ENCODE assay signal across 26 mouse cellular contexts in genomic region chr5:71828342-71828741, GRCm38 (mm10).
DNase-seq lines count a peak whose midpoint lies in the region; ATAC-seq lines count a peak whose summit lies in the region.
"Had no signal": no experiment of that assay in that cellular context is flagged by ENCODE, and none has a peak within 500 bp of the region (broad histone marks: within the 10 kb centered on the region; RNA-seq: fewer than 3 reads in every experiment).

No protein-coding gene starts in this region.

- H3K36me3 ChIP-seq in forebrain, embryonic 14.5 days (ENCODE audit: control insufficient read depth, insufficient read depth, low read length) = no peaks in the 10 kb centered on the region
- no peaks in the 10 kb centered on the region for H3K36me3 ChIP-seq in forebrain, embryonic 10.5 days (replicated peaks)
- no peaks in the 10 kb centered on the region for H3K36me3 ChIP-seq in midbrain, embryonic 16.5 days (ENCODE audit: control insufficient read depth, insufficient read depth, low read length)
- H3K36me3 ChIP-seq in midbrain, embryonic 14.5 days (ENCODE audit: control insufficient read depth, insufficient read depth, low read length) = no peaks in the 10 kb centered on the region
- H3K36me3 ChIP-seq: embryonic facial prominence, embryonic 13.5 days; heart, embryonic 12.5 days; limb, embryonic 12.5 days; liver, embryonic 15.5 days; midbrain, embryonic 15.5 days; neural tube, embryonic 12.5 days had no signal

- DNase-seq in forebrain, embryonic 14.5 days (ENCODE audit: low spot score) = peak; percentile 30
- no peak for DNase-seq in forebrain, embryonic 10.5 days (ENCODE audit: extremely low spot score, low spot score)
- peak; percentile 4 to 56 for DNase-seq in frontal cortex, adult 2 months (ENCODE audit: extremely low spot score in 1 of 2, low spot score in 1 of 2)
- DNase-seq in frontal cortex, postnatal 10 days (ENCODE audit: low spot score in 2 of 2) = no peak
- DNase-seq in midbrain, embryonic 14.5 days = no peak
- peak; percentile 18 for DNase-seq in brain, embryonic 18.5 days (ENCODE audit: low read depth, low spot score)
- DNase-seq in heart, postnatal 14 days = no peak
- DNase-seq: adrenal gland, adult 2 months; cerebellum, adult 11 months; cerebellum, adult 9-10 months; heart, adult 2 months; kidney, adult 9 months; kidney, postnatal 10 days; lung, embryonic 14.5 days; lung, postnatal 14 days had no signal

- H3K4me1 ChIP-seq in forebrain, embryonic 14.5 days (ENCODE audit: control insufficient read depth, insufficient read depth, low read length) = no peaks in the 10 kb centered on the region
- H3K4me1 ChIP-seq in forebrain, embryonic 10.5 days = no peaks in the 10 kb centered on the region
- H3K4me1 ChIP-seq in midbrain, embryonic 16.5 days (ENCODE audit: control insufficient read depth, insufficient read depth, low read length) = peaks cover 2% of the 10 kb centered on the region
- no peaks in the 10 kb centered on the region for H3K4me1 ChIP-seq in midbrain, embryonic 14.5 days (ENCODE audit: control insufficient read depth, insufficient read depth, low read length)
- H3K4me1 ChIP-seq: embryonic facial prominence, embryonic 13.5 days; heart, embryonic 12.5 days; limb, embryonic 12.5 days; liver, embryonic 15.5 days; midbrain, embryonic 15.5 days; neural tube, embryonic 12.5 days had no signal

- H3K27ac ChIP-seq in forebrain, embryonic 14.5 days (ENCODE audit: low read depth, low read length) = no peak overlapping the region
- H3K27ac ChIP-seq in forebrain, embryonic 10.5 days = no peak overlapping the region
- 0 out of 2 replicates have a peak overlapping the region, but pooled peaks have one; percentile 38 for H3K27ac ChIP-seq in midbrain, embryonic 16.5 days (ENCODE audit: low read length)
- H3K27ac ChIP-seq in midbrain, embryonic 14.5 days (replicated peaks; ENCODE audit: low read depth, low read length) = no peak overlapping the region
- H3K27ac ChIP-seq: embryonic facial prominence, embryonic 13.5 days; heart, adult 2 months; hindbrain, embryonic 14.5 days; limb, embryonic 12.5 days; liver, embryonic 15.5 days; midbrain, embryonic 15.5 days; neural tube, embryonic 12.5 days had no signal

- intact Hi-C loops in heart, postnatal 14 days (cut with DNase I) = no loop called here

- H3K4me3 ChIP-seq in forebrain, embryonic 14.5 days (ENCODE audit: low read depth, low read length) = no peak overlapping the region
- H3K4me3 ChIP-seq in forebrain, embryonic 10.5 days = no peak overlapping the region
- H3K4me3 ChIP-seq in midbrain, embryonic 16.5 days (ENCODE audit: low read depth, low read length) = no peak overlapping the region
- no peak overlapping the region for H3K4me3 ChIP-seq in midbrain, embryonic 14.5 days (replicated peaks; ENCODE audit: low read depth, low read length)
- H3K4me3 ChIP-seq: embryonic facial prominence, embryonic 13.5 days; heart, adult 2 months; heart, embryonic 12.5 days; limb, embryonic 12.5 days; liver, embryonic 15.5 days; midbrain, embryonic 15.5 days; neural tube, embryonic 12.5 days had no signal

- H3K9ac ChIP-seq in forebrain, embryonic 14.5 days (ENCODE audit: low read length) = no peak overlapping the region
- H3K9ac ChIP-seq in midbrain, embryonic 16.5 days (ENCODE audit: low read depth, low read length) = no peak overlapping the region
- H3K9ac ChIP-seq in midbrain, embryonic 14.5 days (replicated peaks; ENCODE audit: low read length) = no peak overlapping the region
- H3K9ac ChIP-seq: embryonic facial prominence, embryonic 13.5 days; heart, embryonic 12.5 days; hindbrain, embryonic 14.5 days; limb, embryonic 12.5 days; liver, embryonic 15.5 days; lung, embryonic 14.5 days; midbrain, embryonic 15.5 days; neural tube, embryonic 12.5 days had no signal

- no peak overlapping the region for H3K4me2 ChIP-seq in forebrain, embryonic 14.5 days (ENCODE audit: low read length)
- no peak overlapping the region for H3K4me2 ChIP-seq in midbrain, embryonic 16.5 days (ENCODE audit: low read length)
- H3K4me2 ChIP-seq in midbrain, embryonic 14.5 days (ENCODE audit: low read length) = no peak overlapping the region
- H3K4me2 ChIP-seq: embryonic facial prominence, embryonic 13.5 days; heart, embryonic 12.5 days; hindbrain, embryonic 14.5 days; limb, embryonic 12.5 days; liver, embryonic 15.5 days; lung, embryonic 14.5 days; midbrain, embryonic 15.5 days; neural tube, embryonic 12.5 days had no signal

- H3K9me3 ChIP-seq in forebrain, embryonic 14.5 days (replicated peaks; ENCODE audit: control insufficient read depth, low read length) = no peaks in the 10 kb centered on the region
- H3K9me3 ChIP-seq in forebrain, embryonic 10.5 days = no peaks in the 10 kb centered on the region
- no peaks in the 10 kb centered on the region for H3K9me3 ChIP-seq in midbrain, embryonic 16.5 days (replicated peaks; ENCODE audit: control insufficient read depth, low read length, poor library complexity, severe bottlenecking)
- no peaks in the 10 kb centered on the region for H3K9me3 ChIP-seq in midbrain, embryonic 14.5 days (ENCODE audit: control insufficient read depth, low read length)
- H3K9me3 ChIP-seq: embryonic facial prominence, embryonic 13.5 days; heart, embryonic 12.5 days; limb, embryonic 12.5 days; liver, embryonic 15.5 days; midbrain, embryonic 15.5 days; neural tube, embryonic 12.5 days had no signal

- H3K27me3 ChIP-seq in forebrain, embryonic 14.5 days (replicated peaks; ENCODE audit: control insufficient read depth, insufficient read depth, low read length) = no peaks in the 10 kb centered on the region
- no peaks in the 10 kb centered on the region for H3K27me3 ChIP-seq in forebrain, embryonic 10.5 days (ENCODE audit: poor library complexity, severe bottlenecking)
- no peaks in the 10 kb centered on the region for H3K27me3 ChIP-seq in midbrain, embryonic 16.5 days (ENCODE audit: control insufficient read depth, insufficient read depth, low read depth, low read length)
- no peaks in the 10 kb centered on the region for H3K27me3 ChIP-seq in midbrain, embryonic 14.5 days (ENCODE audit: control insufficient read depth, insufficient read depth, low read length)
- H3K27me3 ChIP-seq: CH12.LX; embryonic facial prominence, embryonic 13.5 days; heart, embryonic 12.5 days; limb, embryonic 12.5 days; liver, embryonic 15.5 days; midbrain, embryonic 15.5 days; neural tube, embryonic 12.5 days had no signal

- ATAC-seq in forebrain, embryonic 14.5 days = no peak
- no peak for ATAC-seq in midbrain, embryonic 16.5 days
- no peak for ATAC-seq in midbrain, embryonic 14.5 days (ENCODE audit: low FRiP score, low TSS enrichment)
- ATAC-seq: activated CD4-positive, CD25-positive, alpha-beta regulatory T cell, adult 4 months; intestine, postnatal 0 days had no signal

Comparison
In these comparisons a context has a peak if more than half of its experiments do, and no peak if none do; other contexts are left out.
1. DNase-seq: peak in forebrain, embryonic 14.5 days (single experiment), frontal cortex, adult 2 months (2 of 2) and brain, embryonic 18.5 days (single experiment); none in forebrain, embryonic 10.5 days (single experiment), frontal cortex, postnatal 10 days (0 of 2), midbrain, embryonic 14.5 days (single experiment) and heart, postnatal 14 days (0 of 2).